Mouse (Mus musculus): ENCODE measurements at regions not wholly inside any gene's neighbourhood (a gene's known extent, or its start where the extent isn't known, plus 50 kb on each side); places are given as distances from the start of the nearest gene placed in this dataset.

- no peak for DNase-seq
Observed at GRCm38 (mm10) chr4:9132356-9132755, 893.5 kb upstream of the Car8 start.

- no peak for DNase-seq
Observed at GRCm38 (mm10) chr4:9131610-9132009, 892.8 kb upstream of the Car8 start.

- peak; percentile 52 for DNase-seq
Observed at GRCm38 (mm10) chr4:9125236-9125963, 886.6 kb upstream of the Car8 start.

GRCm38 (mm10) chr4:9124586-9125232 is 885.9 kb upstream of the Car8 start:
- no peak for DNase-seq

GRCm38 (mm10) chr4:9124109-9124508 is 885.3 kb upstream of the Car8 start:
- no peak for DNase-seq

- no peak for DNase-seq
Observed at GRCm38 (mm10) chr4:9123396-9124031, 884.7 kb upstream of the Car8 start.

GRCm38 (mm10) chr4:9122639-9123286 is 883.9 kb upstream of the Car8 start:
- no peak for DNase-seq

GRCm38 (mm10) chr4:9116955-9117647 is 878.3 kb upstream of the Car8 start:
- peak; percentile 54 for DNase-seq

GRCm38 (mm10) chr4:9115874-9116273 is 877.0 kb upstream of the Car8 start:
- peak; percentile 57 for DNase-seq

- DNase-seq: no peak
Observed at GRCm38 (mm10) chr4:9113982-9114381, 875.1 kb upstream of the Car8 start.

GRCm38 (mm10) chr4:9110355-9110754 is 871.5 kb upstream of the Car8 start:
- DNase-seq: no peak

- no peak for DNase-seq
Observed at GRCm38 (mm10) chr4:9107295-9107694, 868.5 kb upstream of the Car8 start.

GRCm38 (mm10) chr4:9106778-9107177 is 867.9 kb upstream of the Car8 start:
- no peak for DNase-seq

- no peak for DNase-seq
Observed at GRCm38 (mm10) chr4:9104657-9105056, 865.8 kb upstream of the Car8 start.

- DNase-seq: no peak
Observed at GRCm38 (mm10) chr4:9103958-9104357, 865.1 kb upstream of the Car8 start.

- DNase-seq: peak; percentile 90
Observed at GRCm38 (mm10) chr4:9096809-9097700, 858.2 kb upstream of the Car8 start.

- DNase-seq: no peak
Observed at GRCm38 (mm10) chr4:9096274-9096673, 857.4 kb upstream of the Car8 start.

GRCm38 (mm10) chr4:9095646-9096045 is 856.8 kb upstream of the Car8 start:
- peak; percentile 58 for DNase-seq

- peak; percentile 57 for DNase-seq
Observed at GRCm38 (mm10) chr4:9094522-9094921, 855.7 kb upstream of the Car8 start.

- DNase-seq: no peak
Observed at GRCm38 (mm10) chr4:9094076-9094475, 855.2 kb upstream of the Car8 start.

GRCm38 (mm10) chr4:9083526-9083925 is 844.7 kb upstream of the Car8 start:
- no peak for DNase-seq
